Mouse (Mus musculus): ENCODE results near the gene Grb14. TPM values are rescaled to one million over a fixed set of nuclear protein-coding genes. Genes with fewer than 3 reads are reported as not detected.

The Grb14 gene
- polyA plus RNA-seq, 1 experiment from 2014 or later, result 17.7 TPM

DNA sequence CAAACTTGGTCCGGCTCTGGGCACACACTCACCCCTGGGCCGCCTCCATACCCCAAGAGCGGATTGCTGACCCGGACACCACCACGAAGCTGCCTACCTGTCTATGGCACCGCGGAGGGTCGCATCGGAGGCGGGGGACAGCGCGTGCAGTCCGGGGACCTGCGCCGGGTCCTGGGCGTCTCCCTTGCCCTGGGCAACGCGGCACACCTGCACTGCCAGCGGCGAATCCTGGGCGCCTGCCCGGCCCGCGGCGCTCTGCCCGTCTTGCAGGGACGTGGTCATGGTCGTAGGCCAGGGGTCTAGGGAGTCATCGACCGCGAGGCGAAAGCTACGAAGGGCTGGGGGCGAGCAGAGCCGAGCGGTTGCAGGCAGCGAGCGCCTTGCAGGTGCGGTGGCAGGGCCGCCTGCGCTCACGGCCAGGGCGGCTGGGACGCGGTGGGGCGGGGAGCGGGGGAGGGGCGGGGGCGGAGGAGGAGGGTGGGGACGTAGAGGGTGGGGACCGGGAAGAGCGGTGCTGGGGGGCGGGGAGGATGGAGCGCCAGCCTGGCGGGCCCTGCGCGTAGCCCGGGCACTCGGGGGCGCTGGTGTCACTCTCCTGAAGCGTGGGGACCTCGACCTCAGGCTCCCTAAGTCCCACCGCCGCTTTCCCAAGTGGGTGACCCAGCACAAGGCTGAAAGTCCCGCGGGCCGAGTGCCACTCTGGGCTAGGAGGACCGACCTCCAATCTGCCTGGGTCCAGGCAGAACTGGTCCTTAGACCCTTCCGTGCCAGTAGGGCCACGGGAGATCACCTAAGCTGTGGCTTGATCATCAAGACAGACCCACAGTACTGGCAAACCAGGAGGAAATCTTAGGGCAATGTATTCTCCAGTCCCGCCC is 2.2 kb downstream of the Grb14 start:
- ATAC-seq (peak; percentile 90), DNase-seq (ENCODE audit: low spot score) (peak; percentile 66)
- WGBS, result under 1% methylated on average over 61 of the region's 71 CpGs
- H3K36me3 ChIP-seq (ENCODE audit: control insufficient read depth, insufficient read depth, low read length), result no peaks in the 10 kb centered on the region
- peak overlapping the region; percentile 99 for H3K4me2 ChIP-seq (ENCODE audit: low read length)
- H3K27me3 ChIP-seq (replicated peaks; ENCODE audit: control insufficient read depth, insufficient read depth, low read length), result no peaks in the 10 kb centered on the region
- peak overlapping the region; percentile 67 for H3K4me3 ChIP-seq (ENCODE audit: low read depth, low read length)
- no peaks in the 10 kb centered on the region for H3K9me3 ChIP-seq (replicated peaks; ENCODE audit: control insufficient read depth, low read length)
- H3K9ac ChIP-seq (ENCODE audit: low read length), result peak overlapping the region; percentile 80
- no peaks in the 10 kb centered on the region for H3K4me1 ChIP-seq (ENCODE audit: control insufficient read depth, insufficient read depth, low read length)
- H3K27ac ChIP-seq (ENCODE audit: low read depth, low read length), result peak overlapping the region; percentile 5; the same call in 1 of the 2 replicates

DNA sequence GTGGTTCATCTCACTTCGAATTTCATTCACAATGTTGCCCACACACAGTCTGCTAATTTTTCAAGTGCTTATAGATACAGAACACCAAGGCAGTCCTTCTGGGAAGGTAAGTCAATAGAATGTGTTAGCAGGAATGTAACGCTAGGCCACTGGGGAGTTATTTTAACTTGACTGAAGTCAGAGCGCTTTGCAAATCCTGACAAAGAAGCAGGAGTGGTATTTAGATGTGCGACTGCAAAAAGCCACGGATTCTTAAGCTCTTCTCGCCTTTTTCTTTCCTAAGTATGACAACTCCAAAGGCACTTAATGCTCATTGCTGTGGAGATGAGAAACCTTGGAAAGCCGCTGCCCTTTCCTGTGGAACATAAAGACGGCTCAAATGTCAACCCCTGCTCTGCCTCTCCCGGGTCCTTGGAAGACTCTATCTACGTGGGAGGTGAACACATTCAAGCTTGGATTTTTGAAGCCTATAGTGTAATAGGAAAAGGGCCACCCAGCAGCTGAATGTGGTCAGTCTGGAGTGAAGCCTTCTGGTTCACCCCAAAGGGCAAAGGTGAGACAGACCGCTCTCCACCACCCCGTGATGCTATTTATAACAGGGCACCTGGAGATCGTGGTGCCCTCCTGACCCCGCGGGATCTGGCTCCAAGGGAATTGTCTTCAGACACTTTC is 3.0 kb downstream of the Grb14 start:
- Histone ChIP-seq H3K9ac (ENCODE audit: low read length) (peak overlapping the region; percentile 80), H3K4me1 (ENCODE audit: control insufficient read depth, insufficient read depth, low read length) (no peaks in the 10 kb centered on the region), H3K27me3 (replicated peaks; ENCODE audit: control insufficient read depth, insufficient read depth, low read length) (no peaks in the 10 kb centered on the region), H3K36me3 (ENCODE audit: control insufficient read depth, insufficient read depth, low read length) (no peaks in the 10 kb centered on the region), H3K27ac (ENCODE audit: low read depth, low read length) (no peak overlapping the region), H3K4me2 (ENCODE audit: low read length) (peak overlapping the region; percentile 99), H3K4me3 (ENCODE audit: low read depth, low read length) (peak overlapping the region; percentile 67), H3K9me3 (replicated peaks; ENCODE audit: control insufficient read depth, low read length) (no peaks in the 10 kb centered on the region)
- 13% methylated on average over 15 of the region's 15 CpGs for WGBS
- ATAC-seq, result peak; percentile 18
- DNase-seq (ENCODE audit: low spot score), result peak; percentile 35

- Histone ChIP-seq H3K4me3 (ENCODE audit: low read depth, low read length) (no peak overlapping the region), H3K27ac (ENCODE audit: low read depth, low read length) (no peak overlapping the region), H3K27me3 (replicated peaks; ENCODE audit: control insufficient read depth, insufficient read depth, low read length) (no peaks in the 10 kb centered on the region), H3K36me3 (ENCODE audit: control insufficient read depth, insufficient read depth, low read length) (no peaks in the 10 kb centered on the region), H3K4me1 (ENCODE audit: control insufficient read depth, insufficient read depth, low read length) (no peaks in the 10 kb centered on the region), H3K9ac (ENCODE audit: low read length) (no peak overlapping the region), H3K4me2 (ENCODE audit: low read length) (no peak overlapping the region), H3K9me3 (replicated peaks; ENCODE audit: control insufficient read depth, low read length) (no peaks in the 10 kb centered on the region)
- DNase-seq (ENCODE audit: low spot score) (no peak), ATAC-seq (no peak)
- WGBS, result 88% methylated on average over 2 of the region's 2 CpGs
Measured at GRCm38 (mm10) chr2:65017375-65017774, 7.4 kb downstream of the Grb14 start.

DNA sequence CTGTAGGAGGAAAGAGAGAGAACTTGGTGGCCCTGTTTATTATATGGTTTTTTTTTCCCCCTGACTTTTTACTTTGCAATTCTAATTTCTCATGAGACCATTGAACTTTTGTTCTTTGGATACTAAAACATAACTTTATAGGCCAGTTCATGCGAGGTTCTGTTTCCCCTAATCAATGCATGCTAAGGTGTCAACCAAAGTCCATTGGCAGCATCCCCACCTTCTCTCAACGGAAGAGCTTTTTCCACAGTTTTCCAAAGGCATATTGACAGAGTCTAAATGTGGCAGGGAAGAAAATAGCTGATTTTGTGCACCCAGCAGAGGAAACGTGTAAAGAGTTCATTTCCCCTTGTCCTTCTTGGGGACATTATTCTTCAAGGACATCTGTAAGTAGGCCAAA is 10.2 kb downstream of the Grb14 start:
- Histone ChIP-seq H3K27ac (ENCODE audit: low read depth, low read length) (no peak overlapping the region), H3K4me3 (ENCODE audit: low read depth, low read length) (no peak overlapping the region), H3K4me2 (ENCODE audit: low read length) (no peak overlapping the region), H3K9ac (ENCODE audit: low read length) (no peak overlapping the region), H3K9me3 (replicated peaks; ENCODE audit: control insufficient read depth, low read length) (no peaks in the 10 kb centered on the region), H3K4me1 (ENCODE audit: control insufficient read depth, insufficient read depth, low read length) (no peaks in the 10 kb centered on the region), H3K27me3 (replicated peaks; ENCODE audit: control insufficient read depth, insufficient read depth, low read length) (no peaks in the 10 kb centered on the region), H3K36me3 (ENCODE audit: control insufficient read depth, insufficient read depth, low read length) (no peaks in the 10 kb centered on the region)
- no peak for DNase-seq (ENCODE audit: low spot score)
- no peak for ATAC-seq
- WGBS, result 89% methylated on average over 3 of the region's 3 CpGs

DNA sequence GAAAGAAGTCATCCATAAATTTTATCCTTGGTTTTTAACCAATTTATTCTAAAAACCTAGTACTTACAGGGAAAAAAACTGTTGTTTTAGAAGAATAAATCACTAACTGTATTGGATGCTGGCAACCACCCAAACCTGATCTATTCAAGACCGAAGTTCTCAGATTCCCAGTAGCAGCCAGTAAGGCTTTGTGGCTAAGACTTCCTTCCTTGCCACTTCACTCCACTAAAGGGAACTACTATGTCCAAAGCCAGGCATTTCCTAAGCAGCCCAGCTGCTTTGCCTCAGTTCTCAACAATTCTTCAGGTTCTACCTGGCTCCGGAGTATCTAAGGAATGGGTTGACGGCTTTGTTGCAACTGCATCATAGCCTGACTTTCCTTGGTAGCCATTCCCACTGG is 14.7 kb downstream of the Grb14 start:
- H3K4me2 ChIP-seq (ENCODE audit: low read length), result no peak overlapping the region
- H3K4me1 ChIP-seq (ENCODE audit: control insufficient read depth, insufficient read depth, low read length), result no peaks in the 10 kb centered on the region
- no peaks in the 10 kb centered on the region for H3K36me3 ChIP-seq (ENCODE audit: control insufficient read depth, insufficient read depth, low read length)
- no peak overlapping the region for H3K4me3 ChIP-seq (ENCODE audit: low read depth, low read length)
- H3K27me3 ChIP-seq (replicated peaks; ENCODE audit: control insufficient read depth, insufficient read depth, low read length), result no peaks in the 10 kb centered on the region
- no peak overlapping the region for H3K9ac ChIP-seq (ENCODE audit: low read length)
- no peaks in the 10 kb centered on the region for H3K9me3 ChIP-seq (replicated peaks; ENCODE audit: control insufficient read depth, low read length)
- DNase-seq (ENCODE audit: low spot score) (no peak), ATAC-seq (no peak)
- 83% methylated on average over 3 of the region's 3 CpGs for WGBS
- H3K27ac ChIP-seq (ENCODE audit: low read depth, low read length), result no peak overlapping the region

DNA sequence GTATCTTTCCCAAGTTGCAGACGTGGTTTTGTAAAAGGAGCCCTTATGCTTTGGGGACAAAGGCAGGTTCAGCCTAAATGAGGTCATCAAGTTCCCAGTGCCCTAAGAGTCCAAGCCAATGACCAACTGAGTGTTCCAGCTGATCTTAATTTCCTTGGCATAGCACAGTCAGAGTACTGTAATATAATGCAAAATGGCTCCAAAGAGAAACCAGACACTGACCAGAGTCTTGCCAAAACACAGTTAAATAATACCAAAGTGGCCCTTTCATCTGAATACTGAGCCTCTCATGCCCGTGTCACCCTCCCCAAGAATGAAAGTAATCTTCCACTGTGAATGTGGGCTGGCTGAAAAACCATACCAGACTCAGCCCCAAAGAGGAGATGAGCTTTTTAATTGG is 17.4 kb downstream of the Grb14 start:
- WGBS, result 44% methylated on average over 2 of the region's 2 CpGs
- H3K4me2 ChIP-seq (ENCODE audit: low read length), result no peak overlapping the region
- H3K27ac ChIP-seq (ENCODE audit: low read depth, low read length), result no peak overlapping the region
- H3K9me3 ChIP-seq (replicated peaks; ENCODE audit: control insufficient read depth, low read length), result no peaks in the 10 kb centered on the region
- no peak overlapping the region for H3K4me3 ChIP-seq (ENCODE audit: low read depth, low read length)
- no peaks in the 10 kb centered on the region for H3K36me3 ChIP-seq (ENCODE audit: control insufficient read depth, insufficient read depth, low read length)
- no peaks in the 10 kb centered on the region for H3K4me1 ChIP-seq (ENCODE audit: control insufficient read depth, insufficient read depth, low read length)
- H3K9ac ChIP-seq (ENCODE audit: low read length), result no peak overlapping the region
- no peak for DNase-seq (ENCODE audit: low spot score)
- ATAC-seq, result no peak
- no peaks in the 10 kb centered on the region for H3K27me3 ChIP-seq (replicated peaks; ENCODE audit: control insufficient read depth, insufficient read depth, low read length)

GRCm38 (mm10) chr2:65005044-65005443 is 19.7 kb downstream of the Grb14 start:
- no peak for DNase-seq (ENCODE audit: low spot score)
- H3K9ac ChIP-seq (ENCODE audit: low read length), result no peak overlapping the region
- ATAC-seq, result no peak
- H3K27ac ChIP-seq (ENCODE audit: low read depth, low read length), result no peak overlapping the region
- H3K27me3 ChIP-seq (replicated peaks; ENCODE audit: control insufficient read depth, insufficient read depth, low read length), result no peaks in the 10 kb centered on the region
- H3K4me1 ChIP-seq (ENCODE audit: control insufficient read depth, insufficient read depth, low read length), result no peaks in the 10 kb centered on the region
- no peak overlapping the region for H3K4me3 ChIP-seq (ENCODE audit: low read depth, low read length)
- no peak overlapping the region for H3K4me2 ChIP-seq (ENCODE audit: low read length)
- H3K9me3 ChIP-seq (replicated peaks; ENCODE audit: control insufficient read depth, low read length), result no peaks in the 10 kb centered on the region
- H3K36me3 ChIP-seq (ENCODE audit: control insufficient read depth, insufficient read depth, low read length), result no peaks in the 10 kb centered on the region

DNA sequence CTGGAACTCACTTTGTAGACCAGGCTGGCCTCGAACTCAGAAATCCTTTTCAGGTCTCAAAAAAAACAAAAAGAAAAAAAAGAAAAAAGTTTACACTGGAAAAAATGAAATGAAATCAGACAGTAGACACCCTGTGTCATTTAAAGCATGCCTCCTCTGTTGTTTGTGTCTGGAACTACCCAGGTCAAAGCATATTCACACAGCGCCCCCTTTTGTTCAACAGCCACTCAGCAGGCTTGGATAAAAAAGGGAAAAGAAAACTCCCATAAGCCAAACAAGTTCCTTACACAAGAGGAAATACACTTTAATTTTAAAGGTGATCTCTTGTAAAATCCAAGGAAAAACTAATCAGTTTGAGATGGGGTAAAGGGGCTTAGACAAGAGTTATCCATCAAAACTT is 21.4 kb downstream of the Grb14 start:
- H3K4me2 ChIP-seq (ENCODE audit: low read length), result no peak overlapping the region
- H3K9ac ChIP-seq (ENCODE audit: low read length), result no peak overlapping the region
- no peak overlapping the region for H3K4me3 ChIP-seq (ENCODE audit: low read depth, low read length)
- H3K9me3 ChIP-seq (replicated peaks; ENCODE audit: control insufficient read depth, low read length), result no peaks in the 10 kb centered on the region
- no peaks in the 10 kb centered on the region for H3K36me3 ChIP-seq (ENCODE audit: control insufficient read depth, insufficient read depth, low read length)
- ATAC-seq (no peak), DNase-seq (ENCODE audit: low spot score) (peak; percentile 14)
- H3K4me1 ChIP-seq (ENCODE audit: control insufficient read depth, insufficient read depth, low read length), result no peaks in the 10 kb centered on the region
- no peak overlapping the region for H3K27ac ChIP-seq (ENCODE audit: low read depth, low read length)
- 57% methylated on average over 2 of the region's 2 CpGs for WGBS
- H3K27me3 ChIP-seq (replicated peaks; ENCODE audit: control insufficient read depth, insufficient read depth, low read length), result no peaks in the 10 kb centered on the region

DNA sequence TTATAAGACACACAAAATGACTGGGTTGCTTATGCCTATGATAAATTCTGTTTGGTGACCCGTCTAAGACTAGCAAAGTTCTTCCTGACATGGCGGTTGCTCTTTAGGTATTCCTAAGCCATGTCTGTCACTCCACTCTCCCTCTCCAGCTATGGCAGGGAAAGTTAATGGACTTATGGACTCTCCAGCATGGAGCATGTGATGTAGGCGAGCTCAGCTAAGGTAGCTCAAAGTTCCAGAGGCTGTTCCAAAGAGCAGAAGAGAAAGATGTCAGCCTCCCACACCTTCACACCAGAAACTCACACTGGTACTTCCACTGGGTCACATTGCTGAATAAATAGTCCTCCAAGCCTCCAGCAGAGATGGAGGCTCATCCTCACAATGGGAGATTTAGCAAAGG is 22.2 kb downstream of the Grb14 start:
- no peaks in the 10 kb centered on the region for H3K4me1 ChIP-seq (ENCODE audit: control insufficient read depth, insufficient read depth, low read length)
- H3K9me3 ChIP-seq (replicated peaks; ENCODE audit: control insufficient read depth, low read length), result no peaks in the 10 kb centered on the region
- 90% methylated on average over 3 of the region's 3 CpGs for WGBS
- no peak overlapping the region for H3K4me2 ChIP-seq (ENCODE audit: low read length)
- no peaks in the 10 kb centered on the region for H3K27me3 ChIP-seq (replicated peaks; ENCODE audit: control insufficient read depth, insufficient read depth, low read length)
- H3K4me3 ChIP-seq (ENCODE audit: low read depth, low read length), result no peak overlapping the region
- no peak overlapping the region for H3K27ac ChIP-seq (ENCODE audit: low read depth, low read length)
- ATAC-seq (no peak), DNase-seq (ENCODE audit: low spot score) (no peak)
- no peaks in the 10 kb centered on the region for H3K36me3 ChIP-seq (ENCODE audit: control insufficient read depth, insufficient read depth, low read length)
- no peak overlapping the region for H3K9ac ChIP-seq (ENCODE audit: low read length)
